Mouse (Mus musculus): ENCODE results near the gene Soga1.
A peak's percentile ranks its signal among the peaks of the same experiment; 100 is the strongest.

Soga1 gene

GRCm38 (mm10) chr2:157079701-157080180 lies 687 bp upstream of the Soga1 start:
- DNase-seq (ENCODE audit: low spot score) = no peak

GRCm38 (mm10) chr2:157078059-157078792 lies 828 bp downstream of the Soga1 start:
- DNase-seq (ENCODE audit: low spot score) = no peak

GRCm38 (mm10) chr2:157077641-157078058 lies 1.4 kb downstream of the Soga1 start:
- DNase-seq (ENCODE audit: low spot score) = peak; percentile 76

GRCm38 (mm10) chr2:157077160-157077559 lies 1.9 kb downstream of the Soga1 start:
- DNase-seq (ENCODE audit: low spot score) = no peak

GRCm38 (mm10) chr2:157076585-157076984 lies 2.5 kb downstream of the Soga1 start:
- no peak for DNase-seq (ENCODE audit: low spot score)

- DNase-seq (ENCODE audit: low spot score) = no peak
These were observed 3.4 kb downstream of the Soga1 start for GRCm38 (mm10) chr2:157075685-157076084.

- DNase-seq (ENCODE audit: low spot score) = no peak
These were observed 3.8 kb downstream of the Soga1 start for GRCm38 (mm10) chr2:157075226-157075625.

- DNase-seq (ENCODE audit: low spot score) = no peak
These were observed 4.3 kb downstream of the Soga1 start for GRCm38 (mm10) chr2:157074772-157075171.

- no peak for DNase-seq (ENCODE audit: low spot score)
These were observed 4.8 kb downstream of the Soga1 start for GRCm38 (mm10) chr2:157074186-157074724.

- no peak for DNase-seq (ENCODE audit: low spot score)
These were observed 5.5 kb downstream of the Soga1 start for GRCm38 (mm10) chr2:157073378-157074052.

- no peak for DNase-seq (ENCODE audit: low spot score)
These were observed 6.6 kb downstream of the Soga1 start for GRCm38 (mm10) chr2:157072316-157072990.

- peak; percentile 51 for DNase-seq (ENCODE audit: low spot score)
These were observed 7.5 kb downstream of the Soga1 start for GRCm38 (mm10) chr2:157071556-157071955.

- DNase-seq (ENCODE audit: low spot score) = no peak
These were observed 8.7 kb downstream of the Soga1 start for GRCm38 (mm10) chr2:157070365-157070764.

- no peak for DNase-seq (ENCODE audit: low spot score)
These were observed 9.2 kb downstream of the Soga1 start for GRCm38 (mm10) chr2:157069755-157070315.

GRCm38 (mm10) chr2:157069355-157069735 lies 9.7 kb downstream of the Soga1 start:
- no peak for DNase-seq (ENCODE audit: low spot score)

GRCm38 (mm10) chr2:157068701-157069354 lies 10.2 kb downstream of the Soga1 start:
- DNase-seq (ENCODE audit: low spot score) = no peak

GRCm38 (mm10) chr2:157066731-157067430 lies 12.2 kb downstream of the Soga1 start:
- no peak for DNase-seq (ENCODE audit: low spot score)

GRCm38 (mm10) chr2:157065879-157066226 lies 13.2 kb downstream of the Soga1 start:
- no peak for DNase-seq (ENCODE audit: low spot score)

- no peak for DNase-seq (ENCODE audit: low spot score)
These were observed 13.8 kb downstream of the Soga1 start for GRCm38 (mm10) chr2:157064978-157065878.

GRCm38 (mm10) chr2:157064136-157064535 lies 14.9 kb downstream of the Soga1 start:
- DNase-seq (ENCODE audit: low spot score) = no peak

Data from ovary, postnatal 36 days (tissue).